Mouse (Mus musculus) right cerebral cortex, postnatal 36 days (tissue): ENCODE measurements at regions not wholly inside any gene's neighbourhood (a gene's known extent, or its start where the extent isn't known, plus 50 kb on each side); places are given as distances from the start of the nearest gene placed in this dataset.

Source experiments
- DNase-seq, 2 experiments: peaks; one replicate each; pipeline ENCODE4 v3.0.0; 2022; ENCODE audit warnings: low spot score in 2 of 2, mixed read lengths in 1 of 2

- no peak for DNase-seq
These were observed 1278.1 kb downstream of the Stim2 start for GRCm38 (mm10) chr5:55276265-55276837.

- DNase-seq = no peak
These were observed 1295.0 kb downstream of the Stim2 start for GRCm38 (mm10) chr5:55293301-55293700.

- no peak for DNase-seq
These were observed 1295.7 kb downstream of the Stim2 start for GRCm38 (mm10) chr5:55293978-55294377.

GRCm38 (mm10) chr5:55294781-55295180, 1296.5 kb downstream of the Stim2 start:
- no peak for DNase-seq

DNA sequence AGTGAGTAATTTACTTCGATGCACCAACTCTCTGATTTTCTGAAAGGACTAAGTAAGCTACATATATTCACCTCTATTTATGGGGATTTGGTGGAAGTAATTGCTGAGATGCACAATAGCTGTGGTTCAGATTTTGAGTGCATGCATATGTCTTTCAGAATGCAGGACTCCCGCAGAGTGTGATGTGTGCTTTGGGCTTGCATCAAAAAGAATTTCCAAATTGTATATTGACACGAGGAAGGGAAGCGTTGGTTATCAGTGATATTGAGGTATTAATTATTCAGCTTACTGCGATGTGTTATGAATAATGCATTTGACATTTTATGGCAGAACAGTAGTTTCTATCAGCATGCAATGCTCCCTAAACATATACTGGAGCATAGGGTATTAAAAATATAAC, 1303.2 kb downstream of the Stim2 start:
- no peak for DNase-seq

GRCm38 (mm10) chr5:55345968-55346367, 1347.7 kb downstream of the Stim2 start:
- peak in 1 of 2 experiments; percentile 0 for DNase-seq

GRCm38 (mm10) chr5:55355483-55355882, 1357.2 kb downstream of the Stim2 start:
- DNase-seq = peak; percentile 2 to 6

DNA sequence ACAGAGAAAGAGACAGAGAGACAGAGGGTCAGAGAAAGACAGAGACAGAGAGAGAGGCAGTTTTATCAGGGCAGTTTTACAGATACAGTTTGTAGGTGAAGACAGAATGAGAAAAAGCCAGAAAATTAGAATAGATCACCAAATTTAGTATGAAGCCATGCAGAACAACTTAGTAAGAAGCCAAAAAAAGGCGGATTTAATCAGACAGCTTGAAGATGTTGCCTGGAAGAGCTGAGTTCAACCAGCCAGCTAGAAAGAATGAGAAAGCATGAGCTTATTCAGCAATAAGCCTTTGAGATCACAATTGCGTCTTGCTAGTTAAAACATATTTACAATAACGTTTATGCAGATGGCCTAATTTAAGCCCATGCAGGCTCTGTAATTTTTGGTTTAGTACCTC, 1376.0 kb downstream of the Stim2 start:
- no peak for DNase-seq

DNA sequence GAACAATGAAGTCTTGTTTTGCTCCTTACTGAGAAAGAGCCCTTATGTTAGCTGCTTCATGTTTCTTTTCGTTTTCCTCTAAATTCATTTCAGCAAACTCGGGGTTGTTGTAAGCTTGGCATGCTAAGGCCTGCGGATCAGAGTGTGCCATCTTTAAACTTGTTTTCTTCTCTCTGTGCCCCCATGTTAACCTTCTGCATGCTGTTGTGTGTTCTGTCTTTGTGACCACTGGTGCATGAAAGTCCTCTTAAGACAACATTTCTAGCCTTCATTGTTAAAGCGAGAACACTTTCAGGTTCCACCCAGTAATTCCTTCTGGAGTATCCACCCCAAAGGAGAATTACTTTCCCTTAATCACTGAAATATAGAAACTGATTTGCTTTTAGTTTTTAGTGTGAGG, 1392.5 kb downstream of the Stim2 start:
- no peak for DNase-seq

DNA sequence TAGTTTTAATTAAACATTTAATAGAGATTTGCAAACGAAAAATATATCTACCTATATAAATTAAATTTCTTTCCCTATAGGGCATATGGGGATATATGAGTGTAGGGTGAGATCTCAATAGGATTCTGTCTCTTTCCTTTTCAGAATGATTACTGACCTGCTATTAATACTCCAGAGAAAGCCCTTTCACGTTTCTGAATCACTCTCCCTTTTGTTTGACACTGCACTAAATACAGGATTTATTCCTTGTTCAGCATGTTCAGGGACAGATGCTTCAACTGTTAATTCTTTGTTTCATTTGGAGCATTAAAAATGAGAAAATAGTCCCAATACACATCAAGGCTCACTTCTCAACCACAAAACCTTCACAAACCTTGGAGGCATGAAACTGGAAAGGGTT, 1397.7 kb downstream of the Stim2 start:
- no peak for DNase-seq

- DNase-seq = peak; percentile 7 to 48
These were observed 1417.8 kb downstream of the Stim2 start for GRCm38 (mm10) chr5:55416146-55416545.

DNA sequence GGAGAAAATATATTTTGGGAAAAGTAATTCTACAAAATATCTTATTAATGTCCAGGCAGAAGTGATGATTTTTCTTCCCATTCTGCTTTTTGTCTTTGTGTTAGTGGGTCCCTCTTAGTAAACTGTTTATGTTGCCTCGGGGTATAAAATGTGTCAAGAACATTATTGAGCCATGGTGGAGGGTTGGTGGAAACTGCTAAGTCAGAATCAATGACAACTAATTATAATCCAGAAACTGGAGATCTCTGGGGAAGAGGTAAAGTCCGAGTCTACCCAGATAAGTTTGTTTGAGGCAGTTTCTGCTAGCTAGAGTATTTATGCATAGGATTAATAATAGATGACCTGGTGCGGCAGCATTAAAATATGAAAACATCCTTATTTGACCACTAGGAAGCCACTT, 1440.9 kb downstream of the Stim2 start:
- no peak for DNase-seq

DNA sequence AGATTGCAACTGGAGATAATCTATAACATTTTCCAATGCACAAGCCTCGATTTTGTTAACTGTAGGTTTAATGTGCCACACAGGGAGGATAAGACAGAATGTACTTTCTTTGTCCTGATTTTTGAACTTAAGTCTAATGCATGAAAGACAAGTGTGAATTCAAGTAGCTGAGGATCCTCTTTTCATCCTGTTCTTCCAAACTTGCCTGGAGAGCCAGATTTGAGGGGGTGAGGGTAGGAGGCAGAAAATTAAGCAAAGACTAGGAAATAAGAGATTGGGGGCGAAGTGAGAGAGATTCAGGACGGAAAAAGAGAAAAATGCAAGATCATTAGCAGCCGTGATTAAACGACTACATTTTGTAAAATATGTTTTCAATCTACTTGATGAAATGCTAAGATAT, 1450.8 kb downstream of the Stim2 start:
- peak in 1 of 2 experiments; percentile 8 for DNase-seq
